Mouse (Mus musculus): Measurements from ENCODE around the gene Cntn2.

Cntn2 gene

DNA sequence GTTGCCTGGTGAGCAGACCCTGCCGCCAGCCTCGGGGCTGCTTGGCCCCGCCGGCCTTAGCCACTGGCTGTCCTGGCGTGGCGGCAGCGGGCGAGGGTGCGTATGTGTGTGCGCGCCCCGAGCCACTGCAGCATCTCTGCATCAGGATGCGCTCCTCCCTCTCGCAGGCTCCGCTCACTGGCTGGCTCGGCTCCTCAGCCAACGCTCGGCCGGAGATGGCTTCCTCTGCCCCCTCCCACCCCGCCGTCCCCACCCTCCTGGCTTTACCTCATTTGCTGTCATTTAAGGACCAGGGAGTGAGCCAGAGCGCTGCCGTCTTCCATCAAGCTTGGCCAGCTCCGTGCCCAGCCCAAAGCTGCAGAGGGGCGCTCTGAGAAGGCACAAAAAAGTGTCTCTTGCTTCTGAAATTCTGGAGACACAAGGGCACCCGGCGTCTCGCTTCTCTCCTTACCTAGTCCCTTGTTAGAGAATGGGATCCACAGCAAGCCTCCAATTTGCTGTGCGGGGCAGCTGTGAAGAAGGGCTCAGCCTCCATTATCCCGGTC, at the start of gene Cntn2:
Gene Cntn2 (minus strand): TSS at position 495 of the 545 bp plus-strand sequence.
- in situ Hi-C loops (cut with MboI; ENCODE audit: low sequenced_read_pairs): no loop called here

DNA sequence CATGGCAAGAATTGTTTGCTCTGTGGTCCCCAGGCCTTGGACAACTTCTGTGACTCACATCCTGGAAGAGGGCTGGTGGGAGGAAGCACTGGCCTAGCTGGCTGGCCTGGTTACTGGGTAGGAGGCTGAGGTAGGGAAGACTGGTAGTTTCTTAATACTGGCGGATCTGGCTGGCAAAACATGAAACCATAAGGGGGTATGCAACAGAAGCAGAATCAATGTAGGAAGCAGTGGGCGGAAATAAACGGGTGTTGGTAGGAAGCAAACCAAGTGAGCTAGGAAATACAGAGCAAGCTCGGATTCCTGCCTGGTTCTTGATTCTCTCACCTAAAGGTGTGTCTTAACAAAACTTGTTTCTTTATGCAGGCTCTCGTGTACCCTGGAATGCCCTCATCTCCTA, 49.1 kb upstream of the Cntn2 start:
- in situ Hi-C loops (cut with MboI; ENCODE audit: low sequenced_read_pairs): loop anchor here (5.0 kb wide), 1 partner anchor 65 kb away; no protein-coding TSS in a partner anchor

DNA sequence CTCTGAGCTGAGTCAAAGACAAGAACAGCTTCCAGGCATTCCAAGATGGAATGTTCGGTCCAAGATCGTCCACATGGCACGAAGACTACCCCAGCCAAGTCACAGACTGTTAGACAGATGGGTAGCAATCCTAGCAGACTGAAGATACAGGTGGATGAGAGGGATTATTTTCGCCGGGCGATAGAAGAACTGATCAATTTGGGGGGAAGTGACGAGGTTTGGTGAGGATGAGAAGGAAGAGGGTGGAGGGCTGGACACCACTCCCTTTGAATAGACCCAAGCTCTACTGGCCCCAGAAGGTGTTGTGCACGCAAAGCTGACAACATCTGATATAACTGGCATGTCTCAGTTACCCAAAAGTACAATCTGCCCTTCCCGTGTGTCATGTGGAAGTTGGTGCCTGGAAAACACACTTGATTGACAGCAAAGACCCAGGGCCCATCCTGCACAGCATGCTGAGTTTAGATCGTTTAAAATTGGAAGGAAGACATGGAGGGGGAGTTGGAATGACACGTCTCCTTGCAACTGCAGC, 48.4 kb upstream of the Cntn2 start:
- in situ Hi-C loops (cut with MboI; ENCODE audit: low sequenced_read_pairs): loop anchor here (5.0 kb wide), 1 partner anchor 64 kb away; no protein-coding TSS in a partner anchor

DNA sequence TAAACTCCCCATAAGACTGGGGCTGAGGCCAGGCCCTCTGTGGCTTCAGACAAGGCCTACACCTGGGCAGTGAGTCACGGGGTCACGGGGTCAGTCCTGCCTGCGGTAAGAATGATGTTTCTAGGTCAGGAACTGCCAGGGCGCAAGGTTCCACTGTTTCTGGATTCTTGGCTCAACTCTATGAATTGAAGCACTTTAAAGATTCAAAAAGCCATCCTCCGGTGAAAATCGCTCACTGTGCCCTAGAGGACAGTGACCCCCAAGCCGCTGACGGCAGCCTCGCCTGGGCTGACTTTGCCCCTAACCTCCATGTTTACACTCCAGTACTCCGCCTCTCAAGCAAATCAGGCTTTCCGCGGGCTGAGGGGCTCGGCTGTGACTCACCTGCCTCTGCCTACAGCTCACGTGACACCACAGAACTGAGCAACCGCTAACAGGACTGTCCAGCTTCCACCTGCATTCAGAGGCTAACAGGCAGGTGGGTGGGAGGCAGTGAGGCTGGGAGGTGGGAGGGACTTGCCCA, 43.7 kb upstream of the Cntn2 start:
- in situ Hi-C loops (cut with MboI; ENCODE audit: low sequenced_read_pairs): no loop called here

DNA sequence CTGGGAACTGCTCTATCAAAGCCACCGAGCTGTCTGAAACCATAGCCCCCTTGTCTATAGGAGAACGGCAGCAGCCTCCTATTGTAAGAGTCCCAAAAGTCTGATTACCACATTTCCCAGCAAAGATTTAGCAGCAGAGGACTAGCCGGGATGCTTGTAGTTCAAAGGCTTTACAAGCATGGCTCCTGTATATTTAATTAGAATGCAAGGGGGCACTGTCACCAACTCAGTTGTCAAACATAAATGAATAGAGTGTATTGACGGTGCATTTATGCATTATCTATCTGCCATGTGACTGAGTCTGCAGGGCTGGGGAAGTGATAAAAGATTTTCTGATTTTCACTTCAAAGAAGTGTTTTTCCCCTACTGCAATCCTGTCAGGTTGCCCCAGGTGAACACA, 42.3 kb upstream of the Cntn2 start:
- in situ Hi-C loops (cut with MboI; ENCODE audit: low sequenced_read_pairs): no loop called here

DNA sequence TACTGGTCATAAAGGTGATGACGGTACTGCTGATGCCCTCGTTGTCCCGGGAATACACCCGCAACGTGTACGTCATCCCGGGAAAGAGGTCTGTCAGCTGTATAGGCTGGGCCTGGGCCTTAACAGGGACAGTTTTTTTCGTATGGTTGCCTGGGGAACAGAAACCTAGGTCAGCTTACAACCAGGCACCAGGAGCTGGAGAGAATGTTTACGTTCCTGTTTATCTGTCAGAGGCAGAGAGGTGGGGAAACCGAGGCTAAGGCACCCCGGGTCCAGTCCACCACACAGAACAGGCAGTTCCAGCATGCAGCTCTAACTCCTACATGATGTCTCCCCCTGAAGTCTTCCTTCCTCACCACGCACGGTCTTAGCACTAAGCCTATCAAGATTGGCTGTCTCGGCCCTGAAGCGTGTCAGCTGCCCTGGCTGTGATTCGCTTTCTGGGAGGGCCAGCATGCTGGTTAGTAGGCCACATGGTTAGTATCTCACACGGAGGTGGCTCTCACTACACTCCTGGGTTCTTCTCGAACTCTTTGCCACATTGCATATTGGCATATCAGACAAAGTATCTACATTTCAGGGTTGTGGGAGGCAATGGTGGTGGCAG, 40.0 kb upstream of the Cntn2 start:
- in situ Hi-C loops (cut with MboI; ENCODE audit: low sequenced_read_pairs): no loop called here

DNA sequence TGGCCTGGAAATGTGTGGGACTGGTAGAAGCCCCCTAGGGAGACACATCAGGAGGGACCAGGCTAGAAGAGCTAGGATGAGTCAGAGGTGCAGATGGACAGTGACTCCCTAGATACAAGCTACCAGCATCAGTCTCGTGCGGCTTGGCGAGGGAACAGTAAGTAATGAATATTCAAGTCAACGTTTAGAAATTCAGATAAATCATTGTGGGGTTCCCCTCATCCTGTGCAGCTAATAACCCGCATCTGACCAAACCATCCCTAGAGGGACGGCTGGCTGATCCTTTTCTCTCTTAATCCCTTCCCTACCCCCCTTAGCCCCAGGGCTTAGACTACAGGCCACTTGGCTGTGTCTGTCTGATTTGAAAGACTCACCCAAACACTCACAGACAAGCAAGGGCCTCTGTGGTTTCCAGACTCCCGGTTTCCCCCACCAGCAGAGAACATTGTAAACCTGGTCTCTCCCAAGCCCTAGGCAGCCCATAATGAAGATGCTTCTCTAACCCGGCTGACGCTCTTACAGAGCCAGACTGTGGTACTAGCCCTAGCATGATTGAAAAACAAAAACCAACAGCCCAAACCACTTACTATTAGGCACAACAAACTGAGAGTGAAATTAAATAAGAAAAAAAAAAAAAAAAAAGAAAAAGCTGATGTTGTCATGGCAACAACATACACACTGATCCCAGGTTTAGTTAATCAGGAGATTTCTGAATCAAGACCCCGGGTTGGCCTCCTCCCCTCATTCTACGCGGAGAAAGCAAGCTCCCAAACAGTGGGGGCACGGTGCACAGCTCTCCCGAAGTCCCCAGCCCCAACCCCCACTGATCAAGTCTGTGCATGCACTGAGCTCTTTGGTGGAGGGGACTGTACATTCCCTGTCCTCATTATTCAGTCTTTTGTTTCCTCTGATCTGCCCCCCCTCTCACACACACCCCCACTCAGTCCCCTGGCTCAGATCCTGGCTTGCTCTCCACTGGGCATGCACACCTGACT, 39.1 kb upstream of the Cntn2 start:
- in situ Hi-C loops (cut with MboI; ENCODE audit: low sequenced_read_pairs): no loop called here

DNA sequence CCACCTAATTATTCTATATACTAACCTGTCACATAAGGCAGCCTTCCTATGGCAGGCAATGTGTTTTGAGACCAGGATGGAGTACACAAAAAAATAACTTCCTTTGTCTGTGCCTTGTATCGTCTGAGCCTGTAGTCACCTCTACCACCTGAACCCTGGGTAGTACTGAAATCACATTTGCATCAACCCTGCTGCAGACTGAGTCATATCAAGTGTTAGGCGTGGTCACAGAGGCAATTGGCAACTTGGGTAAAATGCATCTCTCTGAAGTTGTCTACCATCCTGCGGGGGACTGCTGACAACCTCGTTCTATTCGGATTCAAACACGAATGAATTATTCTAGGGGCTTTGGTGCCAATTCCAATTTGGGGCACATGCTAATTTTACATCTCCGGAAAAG, 37.0 kb upstream of the Cntn2 start:
- in situ Hi-C loops (cut with MboI; ENCODE audit: low sequenced_read_pairs): no loop called here

DNA sequence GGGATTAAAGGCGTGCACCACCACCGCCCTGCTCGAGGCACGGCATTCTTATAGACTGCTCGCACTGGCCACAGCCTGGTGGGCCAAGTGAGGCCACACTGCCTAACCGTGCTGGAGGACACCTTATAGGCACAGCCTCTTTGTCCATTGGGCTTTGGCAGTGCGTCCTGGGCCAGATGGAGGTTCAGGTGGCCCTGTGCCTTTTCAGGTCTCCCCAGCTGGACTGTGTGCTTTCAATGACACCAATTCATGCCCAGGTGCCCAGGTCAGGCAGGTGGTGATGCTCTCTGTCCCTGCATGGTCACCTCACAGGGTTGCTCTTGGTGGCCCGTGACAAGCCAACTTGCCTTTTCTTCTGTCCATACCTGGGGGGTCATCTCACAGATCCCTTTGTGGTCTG, 33.8 kb upstream of the Cntn2 start:
- in situ Hi-C loops (cut with MboI; ENCODE audit: low sequenced_read_pairs): no loop called here

DNA sequence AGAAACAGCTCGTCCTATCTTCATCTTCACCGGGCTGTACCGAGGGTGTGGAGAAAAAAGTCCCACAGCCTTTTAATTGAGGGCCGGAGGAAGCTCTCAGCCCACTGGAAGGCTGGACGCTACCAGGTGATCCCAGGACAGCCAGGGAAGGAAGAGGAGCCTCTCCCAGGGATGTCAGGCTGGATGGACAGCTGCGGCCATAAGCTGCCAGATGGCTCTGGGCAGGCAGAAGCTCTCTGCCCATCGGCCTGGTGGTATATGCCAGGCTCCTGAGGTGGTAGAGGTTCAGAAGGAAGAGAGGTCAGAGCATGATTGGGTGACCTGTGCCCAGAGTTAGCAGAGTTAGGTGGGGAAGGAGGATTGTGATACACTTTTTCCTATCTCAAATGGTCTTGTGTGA, 29.8 kb upstream of the Cntn2 start:
- in situ Hi-C loops (cut with MboI; ENCODE audit: low sequenced_read_pairs): no loop called here

DNA sequence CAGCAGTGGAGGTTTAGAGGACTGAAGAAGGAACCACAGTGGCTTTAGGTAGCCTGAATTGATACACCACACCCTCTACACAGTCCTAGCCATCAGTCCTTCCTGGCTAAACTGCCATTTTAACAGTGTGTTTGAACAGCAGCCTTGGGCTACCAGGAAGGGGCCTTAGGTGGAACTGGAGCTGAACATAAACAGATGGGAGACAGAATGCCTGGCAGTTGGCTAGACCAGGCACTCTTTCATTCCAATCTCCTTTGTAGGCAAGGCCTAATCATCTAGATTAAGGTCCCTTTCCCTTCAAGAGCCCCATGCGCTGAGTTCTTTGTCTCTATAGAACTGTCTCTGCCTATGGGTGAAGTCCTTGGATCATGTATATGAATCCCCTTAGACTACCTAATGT, 28.6 kb upstream of the Cntn2 start:
- in situ Hi-C loops (cut with MboI; ENCODE audit: low sequenced_read_pairs): no loop called here

DNA sequence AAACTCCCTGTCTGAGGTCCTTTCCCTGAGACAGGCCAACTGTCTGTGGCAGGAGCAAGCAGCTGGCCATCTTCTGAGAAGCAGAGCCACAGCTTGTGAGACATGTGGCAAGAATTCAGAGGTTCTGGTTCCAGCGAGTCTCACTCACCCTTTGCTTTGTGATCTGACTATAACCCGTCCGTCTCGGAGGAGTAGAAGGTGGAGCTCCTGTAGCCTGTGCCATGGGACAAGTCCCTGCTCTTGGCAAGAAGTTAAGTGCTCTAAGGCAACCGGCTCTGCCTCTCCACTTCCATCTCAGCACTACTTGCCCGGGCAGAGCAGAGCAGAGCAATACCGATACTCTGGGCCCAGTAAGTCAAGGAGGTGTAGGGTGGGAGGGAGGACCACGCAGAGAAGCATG, 27.9 kb upstream of the Cntn2 start:
- in situ Hi-C loops (cut with MboI; ENCODE audit: low sequenced_read_pairs): no loop called here

DNA sequence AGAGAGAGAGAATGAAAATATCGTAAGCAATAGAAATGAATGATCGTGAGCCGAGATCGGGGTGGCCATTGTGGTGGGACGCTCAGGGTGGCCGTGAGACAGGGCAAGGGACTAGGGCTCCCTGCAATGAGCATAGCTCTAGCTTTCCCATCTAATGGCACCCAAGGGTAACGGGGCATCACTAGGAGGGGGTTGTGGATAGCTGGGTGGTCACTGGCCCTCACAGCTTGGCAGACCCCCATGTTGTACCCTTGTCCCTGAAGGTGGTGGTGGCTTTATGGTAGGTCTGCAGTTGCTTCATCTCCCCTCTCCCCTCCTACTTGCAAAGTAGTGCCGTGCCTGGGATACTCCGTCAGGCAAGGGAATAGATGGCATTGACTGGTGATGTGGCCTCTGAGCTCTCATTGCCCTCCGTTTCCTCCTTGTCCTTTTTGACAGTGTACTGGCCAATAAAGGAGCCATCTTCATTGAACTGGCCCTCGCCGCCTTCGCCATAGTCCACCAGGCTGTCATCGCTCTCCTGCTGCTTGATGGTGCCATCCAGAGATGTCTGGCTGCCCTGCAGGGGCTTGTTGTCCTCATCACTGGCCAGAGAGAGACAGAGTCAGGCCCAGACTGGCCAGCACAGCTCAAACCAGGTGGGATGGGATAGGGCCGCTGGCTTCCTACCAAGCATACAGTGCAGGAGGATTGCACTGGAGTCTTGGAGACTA, 27.2 kb upstream of the Cntn2 start:
- in situ Hi-C loops (cut with MboI; ENCODE audit: low sequenced_read_pairs): no loop called here

DNA sequence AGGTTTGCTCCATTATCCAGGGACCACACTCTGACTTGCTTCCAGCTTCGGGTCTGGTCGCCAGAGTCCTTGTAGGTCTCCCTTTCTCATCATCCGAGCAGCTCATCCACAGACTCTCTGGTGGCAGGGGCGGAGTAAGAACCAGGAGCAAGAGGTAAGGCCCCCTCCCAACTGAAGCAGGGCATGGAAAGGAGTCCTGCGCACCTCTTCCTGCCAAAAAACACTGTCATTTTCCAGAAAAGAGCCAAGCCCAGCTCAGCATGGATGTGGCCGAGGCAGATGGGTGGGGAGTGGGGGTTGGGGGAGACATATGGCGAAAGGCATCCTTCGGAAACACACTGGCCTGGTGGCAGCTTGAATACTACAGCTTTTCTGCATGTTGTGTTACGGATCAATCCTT, 26.5 kb upstream of the Cntn2 start:
- in situ Hi-C loops (cut with MboI; ENCODE audit: low sequenced_read_pairs): no loop called here

DNA sequence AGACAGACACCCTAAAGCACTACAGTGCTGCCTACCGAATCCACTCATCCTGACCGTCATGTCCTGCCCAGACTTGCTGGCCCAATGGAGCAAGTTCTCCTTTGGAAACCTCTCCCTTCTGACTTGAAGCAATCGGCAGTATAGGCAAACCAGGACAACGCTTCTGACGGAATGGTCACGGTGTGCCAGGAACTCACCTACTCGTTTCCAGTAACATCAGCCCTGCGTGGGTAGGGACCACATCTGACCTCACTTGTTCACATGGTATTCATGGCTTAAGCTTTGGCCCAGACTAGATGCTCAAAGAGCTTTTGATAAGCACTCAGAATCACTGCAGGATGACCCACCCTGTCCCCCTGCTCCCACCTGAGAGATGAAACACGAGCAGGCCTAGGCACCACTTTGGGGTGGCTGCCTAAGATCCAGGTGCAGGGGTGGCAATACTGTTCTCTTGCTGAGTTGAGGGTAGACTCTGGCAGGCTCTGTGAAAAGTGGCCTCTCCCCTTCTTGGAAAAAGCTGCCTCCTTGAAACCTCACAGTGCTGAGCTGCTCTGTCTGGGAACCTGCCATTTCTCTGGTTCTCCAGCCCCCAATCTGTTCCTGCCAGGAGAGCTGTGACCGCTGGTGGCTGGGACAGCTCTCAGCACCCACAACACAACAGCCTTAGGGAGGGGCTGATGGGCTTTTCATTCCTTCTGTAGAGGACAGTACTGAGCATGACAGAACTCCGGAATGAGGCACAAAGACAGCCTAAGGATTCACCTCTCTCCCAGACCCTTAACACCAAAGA, 24.5 kb upstream of the Cntn2 start:
- in situ Hi-C loops (cut with MboI; ENCODE audit: low sequenced_read_pairs): no loop called here

DNA sequence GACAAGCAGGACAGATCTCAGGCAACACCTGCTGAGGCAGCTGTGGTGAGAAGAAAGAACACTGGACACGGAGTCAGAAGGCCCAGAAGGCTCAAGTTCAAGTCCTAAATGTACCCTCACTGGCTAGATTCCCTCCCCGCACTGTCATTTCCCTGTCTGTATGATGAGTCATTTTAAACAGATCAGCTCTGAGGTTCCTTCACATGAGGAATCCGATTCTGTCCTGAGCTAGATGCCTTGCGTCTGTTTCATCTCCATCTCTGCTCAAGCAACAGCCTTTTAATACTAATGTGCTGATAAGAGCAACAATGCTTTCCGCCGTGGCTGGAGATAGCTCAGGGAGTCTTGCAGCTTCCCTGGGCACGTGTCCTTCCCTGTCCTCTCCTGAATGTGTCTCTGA, 22.7 kb upstream of the Cntn2 start:
- in situ Hi-C loops (cut with MboI; ENCODE audit: low sequenced_read_pairs): no loop called here

DNA sequence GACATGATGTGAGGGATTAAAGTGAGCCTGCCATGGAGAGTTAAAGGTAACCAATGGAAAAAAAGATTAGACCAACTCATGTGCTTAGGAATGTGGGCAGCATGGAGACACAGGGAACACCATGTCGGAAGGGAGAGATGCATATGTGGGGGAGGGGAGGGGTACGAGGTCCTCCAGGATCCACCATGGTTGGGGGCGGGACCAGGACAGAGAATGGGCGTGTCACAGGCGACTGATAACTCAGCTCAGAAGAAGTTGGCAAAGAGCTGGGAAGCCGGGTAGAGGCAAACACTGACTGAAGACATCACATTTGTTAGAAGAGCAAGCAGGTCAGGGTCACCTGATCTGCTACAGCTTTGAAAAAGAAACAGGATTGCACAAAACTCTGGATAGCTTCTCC, 21.9 kb upstream of the Cntn2 start:
- in situ Hi-C loops (cut with MboI; ENCODE audit: low sequenced_read_pairs): no loop called here

DNA sequence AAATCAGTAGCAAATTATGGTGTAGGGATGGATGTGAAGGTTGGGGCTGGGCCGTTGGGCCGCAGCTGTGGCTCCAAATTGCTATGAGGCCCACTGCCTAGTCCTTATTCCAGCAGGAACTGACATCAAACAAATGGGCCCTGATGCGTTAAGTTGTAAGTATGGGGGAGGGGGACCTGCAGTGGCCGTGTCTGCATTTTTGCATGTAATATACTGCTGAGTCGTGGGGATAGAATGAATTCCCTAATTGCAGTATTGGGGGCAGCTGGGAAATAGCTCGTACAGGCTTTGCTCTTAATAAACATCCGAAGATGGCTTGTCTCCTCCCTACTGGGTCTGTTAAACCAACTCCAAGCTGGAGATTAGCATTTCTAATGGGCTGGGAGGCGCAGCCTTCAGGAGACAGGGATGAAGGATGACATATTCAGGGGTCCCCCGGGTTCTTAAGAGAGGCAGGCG, 19.3 kb upstream of the Cntn2 start:
- in situ Hi-C loops (cut with MboI; ENCODE audit: low sequenced_read_pairs): no loop called here

DNA sequence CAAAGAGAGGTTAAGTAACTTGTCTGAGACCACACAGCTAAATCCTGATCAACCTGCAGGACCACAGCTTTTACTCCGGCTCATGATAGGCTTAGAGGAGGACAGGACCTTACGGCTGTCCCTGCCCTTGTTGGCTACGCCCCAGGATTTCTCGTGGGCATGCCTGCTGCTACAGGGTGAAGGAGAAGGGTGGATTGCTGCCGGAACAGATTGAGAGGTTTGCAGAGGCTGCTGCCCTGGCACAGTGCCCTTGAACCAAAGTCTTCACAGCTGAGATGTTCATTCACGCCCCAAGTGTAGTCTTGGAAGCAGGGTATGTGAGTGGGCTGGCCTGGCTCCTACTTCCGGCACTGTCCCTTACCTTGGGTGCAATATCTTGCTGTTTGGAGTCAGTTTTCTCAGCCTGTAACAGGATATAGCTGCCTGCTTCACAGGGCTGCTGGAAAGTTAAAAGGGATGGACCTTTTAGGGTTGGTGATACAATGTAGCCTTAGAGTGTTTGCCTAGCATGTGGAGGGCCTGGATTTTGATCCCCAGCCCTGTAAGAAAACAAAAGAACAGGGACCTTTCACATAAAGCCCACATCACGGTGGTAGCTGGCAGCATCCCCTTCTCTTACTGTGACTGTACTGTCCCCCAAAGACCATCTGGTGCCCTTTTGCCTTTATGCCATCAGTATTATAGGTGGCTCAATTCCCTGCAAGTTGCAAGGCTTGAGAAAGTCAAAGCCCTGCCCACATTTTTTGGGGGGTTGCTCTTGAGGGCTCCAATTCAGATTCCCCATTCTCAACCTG, 18.0 kb upstream of the Cntn2 start:
- in situ Hi-C loops (cut with MboI; ENCODE audit: low sequenced_read_pairs): no loop called here
